Mouse (Mus musculus) liver, embryonic 14.5 days (tissue): Measurements from ENCODE around the gene Wasl. TPM values are rescaled to one million over a fixed set of nuclear protein-coding genes. Genes with fewer than 3 reads are reported as not detected.

Experiments used
- ATAC-seq: fragments of 200-750 bp; cut with Nextera tagmentation; 2 replicates; pipeline ENCODE4 v1.8.0; 2017; ENCODE audit warnings: moderate number of reproducible peaks, mild to moderate bottlenecking, moderate library complexity; ENCODE audit not compliant: insufficient read depth
- DNase-seq, 3 experiments: peaks; one replicate each; pipeline ENCODE4 v3.0.0-alpha.2; 2012 to 2013; ENCODE audit warnings: low read depth in 3 of 3, low spot score in 3 of 3
- H3K27ac ChIP-seq: fragments of 300-500 bp; sonication (generic); 2 replicates; pipeline ENCODE4 v1.5.1; 2014; ENCODE audit warnings: moderate library complexity, mild to moderate bottlenecking, control low read depth, inconsistent platforms
- H3K27me3 ChIP-seq: fragments of 300-500 bp; sonication (generic); 2 replicates; pipeline ENCODE4 v1.6.1; 2014; ENCODE audit warnings: mild to moderate bottlenecking, low read length, moderate library complexity; ENCODE audit not compliant: control insufficient read depth, insufficient read depth
- H3K36me3 ChIP-seq: fragments of 300-500 bp; sonication (generic); replicated peaks from 2 replicates; pipeline ENCODE4 v1.6.1; 2014; ENCODE audit warnings: low read depth; ENCODE audit not compliant: control insufficient read depth, insufficient read depth
- H3K4me1 ChIP-seq, 2 experiments: fragments of 200-500 bp in 1 of 2; fragments of 300-500 bp in 1 of 2; sonication (generic) in 1 of 2; replicated peaks; 2 replicates each; pipeline ENCODE4 v1.6.1; 2012 to 2014; ENCODE audit warnings: antibody characterized with exemption in 1 of 2, inconsistent platforms in 1 of 2, low read length in 1 of 2; ENCODE audit not compliant: control insufficient read depth in 2 of 2, insufficient read depth in 2 of 2
- H3K4me2 ChIP-seq: fragments of 300-500 bp; sonication (generic); 2 replicates; pipeline ENCODE4 v1.6.1; 2014; ENCODE audit warnings: low read depth, mild to moderate bottlenecking, control low read depth, moderate library complexity
- H3K4me3 ChIP-seq, 2 experiments: fragments of 200-500 bp in 1 of 2; fragments of 300-500 bp in 1 of 2; sonication (generic) in 1 of 2; 2 replicates each; pipeline ENCODE4 v1.5.1; 2012 to 2014; ENCODE audit warnings: low read depth in 2 of 2, low read length in 2 of 2, mild to moderate bottlenecking in 2 of 2, control low read depth in 1 of 2, inconsistent platforms in 1 of 2, moderate library complexity in 1 of 2; ENCODE audit not compliant: insufficient read depth in 1 of 2
- H3K9ac ChIP-seq: fragments of 300-500 bp; sonication (generic); replicated peaks from 2 replicates; pipeline ENCODE4 v1.6.1; 2014; ENCODE audit warnings: mild to moderate bottlenecking, control low read depth, moderate library complexity
- H3K9me3 ChIP-seq: fragments of 300-500 bp; sonication (generic); 2 replicates; pipeline ENCODE4 v1.6.1; 2016; ENCODE audit warnings: low read length, mixed read lengths; ENCODE audit not compliant: control insufficient read depth
- CTCF ChIP-seq: IDR thresholded peaks from 2 replicates; pipeline ENCODE4 v1.5.1; 2016; ENCODE audit warnings: antibody characterized with exemption, low read depth, control low read depth
- EP300 ChIP-seq: IDR thresholded peaks from 2 replicates; pipeline ENCODE4 v1.6.1; 2016; ENCODE audit warnings: antibody characterized with exemption, low read depth
- WGBS: fragments of 180-500 bp; shearing (Covaris S2); extraction: QIAGEN DNeasy Blood & Tissue Kit; methylation state at CpG from one replicate; pipeline ENCODE4 v1.1.7; 2014; ENCODE audit not compliant: insufficient replicate concordance; 5-methylcytosine and 5-hydroxymethylcytosine counted together
- polyA plus RNA-seq, 2 experiments: library from polyadenylated mRNA; depleted of rRNA in 1 of 2; stranded (reverse) in 1 of 2; unstranded in 1 of 2; fragments of >200 nt; fragmentation: Nextera tagmentation in 1 of 2; extraction: Ambion mirVana in 1 of 2; gene quantifications; 2 replicates each; pipeline versions ENCODE4 v1.2.1 to v1.2.3; 2012 to 2014

Wasl gene
- polyA plus RNA-seq, 2 experiments, result 6.0 to 11.4 TPM

DNA sequence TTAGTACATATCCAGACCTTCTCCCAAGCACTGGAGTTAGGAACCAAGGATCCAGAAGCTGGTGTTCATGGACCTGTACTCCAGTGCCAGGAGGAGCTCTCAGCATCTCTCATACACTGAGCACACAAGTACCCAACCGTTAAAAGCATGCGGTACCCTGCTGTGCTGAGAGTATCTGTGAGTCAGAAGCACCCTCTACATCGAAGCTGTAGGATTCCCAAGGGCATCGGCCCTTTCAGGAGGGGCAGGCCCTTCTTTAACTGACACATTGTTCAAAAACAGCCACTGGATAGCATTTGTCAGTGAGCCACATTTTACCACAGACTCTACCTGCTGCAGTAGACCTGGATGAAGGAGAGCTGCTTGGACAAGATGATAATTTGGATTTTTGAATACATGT, 56.7 kb downstream of the Wasl start:
- Histone ChIP-seq H3K4me3 (no peak overlapping the region), H3K27me3 (no peaks in the 10 kb centered on the region), H3K27ac (no peak overlapping the region), H3K9ac (no peak overlapping the region), H3K9me3 (no peaks in the 10 kb centered on the region), H3K36me3 (no peaks in the 10 kb centered on the region), H3K4me1 (no peaks in the 10 kb centered on the region), H3K4me2 (no peak overlapping the region)
- 78% methylated on average over 4 of the region's 4 CpGs for WGBS
- DNase-seq, result no peak
- TF ChIP-seq CTCF, result no peak
- TF ChIP-seq EP300, result no peak
- no peak for ATAC-seq

DNA sequence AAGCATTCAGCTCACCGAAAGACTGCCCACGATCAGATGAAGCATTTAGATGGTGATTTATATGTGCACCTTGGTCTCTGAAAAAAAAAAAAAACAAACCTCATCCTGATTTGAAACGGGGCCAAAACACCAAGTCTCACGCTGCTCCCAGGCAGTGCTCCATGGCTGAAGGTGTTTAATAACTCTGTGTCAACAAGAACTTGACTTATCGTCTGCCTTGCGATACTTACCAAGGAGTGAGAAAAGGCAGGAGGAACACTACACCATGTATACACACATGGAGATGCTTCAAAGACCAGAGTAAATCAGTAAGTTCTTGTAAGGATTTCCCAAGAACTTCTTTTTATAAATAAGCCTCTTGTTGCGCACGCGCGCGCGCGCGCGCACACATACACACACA, 57.3 kb downstream of the Wasl start:
- 84% methylated on average over 15 of the region's 15 CpGs for WGBS
- TF ChIP-seq CTCF, result no peak
- H3K36me3 ChIP-seq, result no peaks in the 10 kb centered on the region
- no peak overlapping the region for H3K27ac ChIP-seq
- no peaks in the 10 kb centered on the region for H3K9me3 ChIP-seq
- H3K4me3 ChIP-seq, result no peak overlapping the region
- no peak overlapping the region for H3K4me2 ChIP-seq
- ATAC-seq (no peak), DNase-seq (no peak)
- 0 out of 4 replicates have a peak, but pooled peaks cover 0 to 1% of the 10 kb centered on the region in 2 experiments for H3K4me1 ChIP-seq
- no peaks in the 10 kb centered on the region for H3K27me3 ChIP-seq
- H3K9ac ChIP-seq, result no peak overlapping the region

GRCm38 (mm10) chr6:24606512-24606911, 58.3 kb downstream of the Wasl start:
- TF ChIP-seq EP300 (no peak), CTCF (0 out of 2 replicates have a peak, but pooled peaks have one; percentile 5)
- Histone ChIP-seq H3K4me1 (peaks cover 0 to 8% of the 10 kb centered on the region in 2 experiments; a peak in 1 of 4 replicates), H3K9ac (no peak overlapping the region), H3K4me2 (no peak overlapping the region), H3K9me3 (no peaks in the 10 kb centered on the region), H3K27ac (no peak overlapping the region), H3K27me3 (no peaks in the 10 kb centered on the region), H3K36me3 (no peaks in the 10 kb centered on the region), H3K4me3 (no peak overlapping the region)
- no peak for ATAC-seq
- 63% methylated on average over 10 of the region's 10 CpGs for WGBS
- no peak for DNase-seq

GRCm38 (mm10) chr6:24605631-24606030, 59.2 kb downstream of the Wasl start:
- Histone ChIP-seq H3K27me3 (no peaks in the 10 kb centered on the region), H3K36me3 (no peaks in the 10 kb centered on the region), H3K4me3 (no peak overlapping the region), H3K27ac (no peak overlapping the region), H3K4me2 (no peak overlapping the region), H3K4me1 (peaks cover 0 to 9% of the 10 kb centered on the region in 2 experiments; a peak in 1 of 4 replicates), H3K9me3 (no peaks in the 10 kb centered on the region), H3K9ac (no peak overlapping the region)
- TF ChIP-seq EP300 (no peak), CTCF (no peak)
- DNase-seq (no peak), ATAC-seq (no peak)
- WGBS, result 75% methylated on average over 8 of the region's 8 CpGs

GRCm38 (mm10) chr6:24604289-24604688, 60.5 kb downstream of the Wasl start:
- ATAC-seq, result no peak
- WGBS, result 78% methylated on average over 7 of the region's 7 CpGs
- Histone ChIP-seq H3K36me3 (no peaks in the 10 kb centered on the region), H3K9ac (no peak overlapping the region), H3K4me3 (no peak overlapping the region), H3K27me3 (no peaks in the 10 kb centered on the region), H3K9me3 (no peaks in the 10 kb centered on the region), H3K27ac (no peak overlapping the region), H3K4me1 (peaks cover 0 to 9% of the 10 kb centered on the region in 2 experiments; a peak in 1 of 4 replicates), H3K4me2 (no peak overlapping the region)
- TF ChIP-seq CTCF (no peak), EP300 (no peak)
- no peak for DNase-seq
